Mouse (Mus musculus) liver, embryonic 14.5 days (tissue): ENCODE results near the gene Mllt1. TPM values are rescaled to one million over a fixed set of nuclear protein-coding genes. Genes with fewer than 3 reads are reported as not detected.

Source experiments
- ATAC-seq: fragments of 200-750 bp; cut with Nextera tagmentation; 2 replicates; pipeline ENCODE4 v1.8.0; 2017; ENCODE audit warnings: moderate number of reproducible peaks, mild to moderate bottlenecking, moderate library complexity; ENCODE audit not compliant: insufficient read depth
- DNase-seq, 3 experiments: peaks; one replicate each; pipeline ENCODE4 v3.0.0-alpha.2; 2012 to 2013; ENCODE audit warnings: low read depth in 3 of 3, low spot score in 3 of 3
- H3K27ac ChIP-seq: fragments of 300-500 bp; sonication (generic); 2 replicates; pipeline ENCODE4 v1.5.1; 2014; ENCODE audit warnings: moderate library complexity, mild to moderate bottlenecking, control low read depth, inconsistent platforms
- H3K27me3 ChIP-seq: fragments of 300-500 bp; sonication (generic); 2 replicates; pipeline ENCODE4 v1.6.1; 2014; ENCODE audit warnings: mild to moderate bottlenecking, low read length, moderate library complexity; ENCODE audit not compliant: control insufficient read depth, insufficient read depth
- H3K36me3 ChIP-seq: fragments of 300-500 bp; sonication (generic); replicated peaks from 2 replicates; pipeline ENCODE4 v1.6.1; 2014; ENCODE audit warnings: low read depth; ENCODE audit not compliant: control insufficient read depth, insufficient read depth
- H3K4me1 ChIP-seq, 2 experiments: fragments of 200-500 bp in 1 of 2; fragments of 300-500 bp in 1 of 2; sonication (generic) in 1 of 2; replicated peaks; 2 replicates each; pipeline ENCODE4 v1.6.1; 2012 to 2014; ENCODE audit warnings: antibody characterized with exemption in 1 of 2, inconsistent platforms in 1 of 2, low read length in 1 of 2; ENCODE audit not compliant: control insufficient read depth in 2 of 2, insufficient read depth in 2 of 2
- H3K4me2 ChIP-seq: fragments of 300-500 bp; sonication (generic); 2 replicates; pipeline ENCODE4 v1.6.1; 2014; ENCODE audit warnings: low read depth, mild to moderate bottlenecking, control low read depth, moderate library complexity
- H3K4me3 ChIP-seq, 2 experiments: fragments of 200-500 bp in 1 of 2; fragments of 300-500 bp in 1 of 2; sonication (generic) in 1 of 2; 2 replicates each; pipeline ENCODE4 v1.5.1; 2012 to 2014; ENCODE audit warnings: low read depth in 2 of 2, low read length in 2 of 2, mild to moderate bottlenecking in 2 of 2, control low read depth in 1 of 2, inconsistent platforms in 1 of 2, moderate library complexity in 1 of 2; ENCODE audit not compliant: insufficient read depth in 1 of 2
- H3K9ac ChIP-seq: fragments of 300-500 bp; sonication (generic); replicated peaks from 2 replicates; pipeline ENCODE4 v1.6.1; 2014; ENCODE audit warnings: mild to moderate bottlenecking, control low read depth, moderate library complexity
- H3K9me3 ChIP-seq: fragments of 300-500 bp; sonication (generic); 2 replicates; pipeline ENCODE4 v1.6.1; 2016; ENCODE audit warnings: low read length, mixed read lengths; ENCODE audit not compliant: control insufficient read depth
- CTCF ChIP-seq: IDR thresholded peaks from 2 replicates; pipeline ENCODE4 v1.5.1; 2016; ENCODE audit warnings: antibody characterized with exemption, low read depth, control low read depth
- EP300 ChIP-seq: IDR thresholded peaks from 2 replicates; pipeline ENCODE4 v1.6.1; 2016; ENCODE audit warnings: antibody characterized with exemption, low read depth
- WGBS: fragments of 180-500 bp; shearing (Covaris S2); extraction: QIAGEN DNeasy Blood & Tissue Kit; methylation state at CpG from one replicate; pipeline ENCODE4 v1.1.7; 2014; ENCODE audit not compliant: insufficient replicate concordance; 5-methylcytosine and 5-hydroxymethylcytosine counted together
- polyA plus RNA-seq, 2 experiments: library from polyadenylated mRNA; depleted of rRNA in 1 of 2; stranded (reverse) in 1 of 2; unstranded in 1 of 2; fragments of >200 nt; fragmentation: Nextera tagmentation in 1 of 2; extraction: Ambion mirVana in 1 of 2; gene quantifications; 2 replicates each; pipeline versions ENCODE4 v1.2.1 to v1.2.3; 2012 to 2014

Mllt1 gene
- polyA plus RNA-seq, 2 experiments: 3.7 to 12.0 TPM

DNA sequence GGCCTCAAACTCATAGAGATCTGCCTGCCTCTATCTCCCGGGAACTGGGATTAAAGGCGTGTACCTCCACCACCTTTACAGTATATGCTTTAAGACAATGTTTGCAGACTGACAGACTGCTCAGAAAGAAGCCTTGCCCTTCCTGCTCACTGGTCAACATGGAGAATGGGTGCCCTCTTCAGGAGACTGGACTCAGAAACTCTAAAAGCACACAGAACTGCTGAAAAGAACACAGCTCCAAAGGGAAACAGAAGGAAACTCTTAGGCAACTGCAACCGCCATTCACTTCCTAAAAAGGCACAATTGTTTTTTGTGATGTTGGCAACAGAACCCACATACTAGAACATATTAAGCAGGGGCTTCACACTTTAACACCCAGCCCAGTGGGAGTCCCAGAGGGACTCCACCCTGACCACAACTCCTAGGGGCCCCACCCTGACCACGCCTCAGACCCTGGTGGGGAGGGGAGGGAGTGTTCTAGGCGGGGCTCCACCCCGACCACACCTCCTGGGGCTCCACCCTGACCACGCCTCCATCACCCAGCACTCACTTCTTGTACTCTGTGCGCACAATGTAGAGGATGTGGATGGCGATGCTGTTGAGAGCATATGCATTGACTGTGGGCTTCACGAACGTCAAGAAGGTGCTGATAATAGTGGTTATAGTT lies 22.7 kb upstream of the Mllt1 start:
- ATAC-seq (peak; percentile 98), DNase-seq (peak; percentile 59 to 68 (median 67))
- Histone ChIP-seq H3K4me3 (no peak overlapping the region), H3K36me3 (no peaks in the 10 kb centered on the region), H3K9ac (no peak overlapping the region), H3K9me3 (no peaks in the 10 kb centered on the region), H3K4me1 (peaks cover 13 to 18% of the 10 kb centered on the region in 2 experiments), H3K27ac (peak overlapping the region; percentile 12; the same call in 1 of the 2 replicates), H3K4me2 (peak overlapping the region; percentile 41), H3K27me3 (no peaks in the 10 kb centered on the region)
- TF ChIP-seq EP300 (no peak), CTCF (no peak)
- 8% methylated on average over 11 of the region's 11 CpGs for WGBS

DNA sequence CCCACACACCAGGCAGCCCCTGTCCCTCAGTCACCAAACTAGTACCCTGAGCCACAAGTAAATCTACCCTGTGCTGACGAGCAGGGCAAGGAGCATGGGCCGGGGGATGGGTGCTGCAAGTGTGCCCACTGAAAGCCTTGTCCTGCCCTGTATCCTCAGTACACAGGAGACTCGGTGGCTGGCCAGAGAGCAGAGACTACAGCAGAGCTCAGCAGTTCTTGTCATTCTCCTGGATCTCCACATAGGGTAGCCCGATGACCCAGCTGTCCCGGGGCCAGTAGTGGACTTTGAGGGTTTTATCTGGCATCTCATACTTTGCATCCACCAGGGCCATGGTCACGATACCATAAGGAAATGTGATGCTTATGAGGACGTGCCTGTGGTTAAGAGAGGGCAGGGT lies 19.7 kb upstream of the Mllt1 start:
- ATAC-seq (no peak), DNase-seq (no peak)
- no peaks in the 10 kb centered on the region for H3K9me3 ChIP-seq
- peaks cover 13 to 18% of the 10 kb centered on the region in 2 experiments for H3K4me1 ChIP-seq
- H3K4me3 ChIP-seq: no peak overlapping the region
- H3K4me2 ChIP-seq: no peak overlapping the region
- no peak overlapping the region; the same call in 1 of the 2 replicates for H3K9ac ChIP-seq
- TF ChIP-seq EP300 (no peak), CTCF (no peak)
- H3K27ac ChIP-seq: no peak overlapping the region
- no peaks in the 10 kb centered on the region for H3K27me3 ChIP-seq
- no peaks in the 10 kb centered on the region for H3K36me3 ChIP-seq
- WGBS: 55% methylated on average over 7 of the region's 7 CpGs

DNA sequence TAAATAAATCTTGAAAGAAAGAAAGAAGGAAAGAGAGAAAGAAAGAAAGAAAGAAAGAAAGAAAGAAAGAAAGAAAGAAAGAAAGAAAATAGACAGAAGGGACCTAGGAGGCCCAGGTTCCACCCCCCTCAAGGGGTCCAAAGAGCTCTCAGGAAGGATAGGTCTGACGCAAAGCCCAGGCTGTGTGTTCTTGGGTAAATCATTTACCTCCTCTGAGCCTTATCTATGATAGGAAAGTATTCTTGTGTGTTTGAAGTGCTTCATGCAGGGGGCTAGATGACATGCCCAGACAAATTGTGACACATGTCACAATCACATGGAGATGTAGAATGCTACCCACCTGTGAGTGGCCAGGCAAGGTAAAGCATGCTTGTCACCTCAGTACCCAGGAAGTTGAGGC lies 17.4 kb upstream of the Mllt1 start:
- ATAC-seq (no peak), DNase-seq (no peak)
- Histone ChIP-seq H3K27ac (no peak overlapping the region), H3K36me3 (no peaks in the 10 kb centered on the region), H3K27me3 (no peaks in the 10 kb centered on the region), H3K9me3 (no peaks in the 10 kb centered on the region), H3K9ac (no peak overlapping the region), H3K4me3 (no peak overlapping the region), H3K4me2 (no peak overlapping the region), H3K4me1 (peaks cover 4 to 9% of the 10 kb centered on the region in 2 experiments)
- TF ChIP-seq CTCF (no peak), EP300 (no peak)
- WGBS: 53% methylated on average over 1 of the region's 1 CpGs

DNA sequence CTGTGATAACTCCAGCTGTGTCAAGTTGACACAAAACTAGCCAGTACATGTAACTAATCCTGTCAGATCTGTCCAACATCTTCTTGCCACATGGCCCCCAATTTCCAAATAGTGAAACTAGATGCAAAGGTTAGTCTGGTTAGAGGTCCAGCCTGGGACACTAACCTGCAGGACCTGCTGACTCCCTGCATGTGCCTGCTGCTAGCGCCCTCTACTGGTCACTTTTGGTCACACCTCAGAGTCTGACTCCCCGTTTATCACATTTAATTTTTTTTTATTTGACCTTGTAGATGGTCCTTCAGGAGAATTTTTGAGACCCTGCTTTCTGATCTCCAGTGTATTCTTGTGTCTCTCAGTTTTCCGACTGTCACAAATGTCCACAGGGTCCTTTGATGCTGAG lies 15.7 kb upstream of the Mllt1 start:
- Histone ChIP-seq H3K4me2 (no peak overlapping the region), H3K27ac (no peak overlapping the region), H3K9me3 (no peaks in the 10 kb centered on the region), H3K4me3 (no peak overlapping the region), H3K4me1 (0 out of 4 replicates have a peak, but pooled peaks cover 0 to 3% of the 10 kb centered on the region in 2 experiments), H3K27me3 (no peaks in the 10 kb centered on the region), H3K36me3 (no peaks in the 10 kb centered on the region), H3K9ac (no peak overlapping the region)
- ATAC-seq (no peak), DNase-seq (peak in 2 of 3 experiments; percentile 42 to 43)
- 8% methylated on average over 3 of the region's 3 CpGs for WGBS
- TF ChIP-seq EP300 (no peak), CTCF (peak; percentile 94)

DNA sequence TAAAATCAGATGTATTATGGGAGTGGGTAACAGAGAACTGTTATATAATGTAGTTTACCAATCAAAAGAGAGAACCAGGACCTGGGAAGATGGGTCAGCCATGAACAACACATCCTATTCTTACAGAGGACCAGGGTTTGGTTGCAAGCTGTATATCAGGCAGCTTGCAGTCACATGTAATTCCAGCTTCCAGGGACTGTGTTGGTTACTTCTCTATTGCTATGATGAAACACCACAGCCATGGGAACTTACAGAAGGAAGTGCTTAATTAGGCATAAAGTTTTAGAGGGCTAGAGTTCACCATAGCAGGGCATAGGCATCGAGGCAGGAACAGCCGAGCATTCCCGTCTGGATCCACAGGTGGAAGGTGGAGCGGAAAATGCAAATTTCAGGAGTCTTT lies 3.5 kb upstream of the Mllt1 start:
- WGBS: 56% methylated on average over 4 of the region's 4 CpGs
- H3K4me1 ChIP-seq: peaks cover 8 to 11% of the 10 kb centered on the region in 2 experiments
- no peaks in the 10 kb centered on the region for H3K36me3 ChIP-seq
- ATAC-seq: no peak
- H3K27me3 ChIP-seq: no peaks in the 10 kb centered on the region; the same call in 1 of the 2 replicates
- no peaks in the 10 kb centered on the region for H3K9me3 ChIP-seq
- no peak overlapping the region for H3K4me3 ChIP-seq
- H3K27ac ChIP-seq: no peak overlapping the region
- H3K4me2 ChIP-seq: no peak overlapping the region
- no peak overlapping the region for H3K9ac ChIP-seq
- TF ChIP-seq CTCF (no peak), EP300 (no peak)
- no peak for DNase-seq
